Mouse (Mus musculus) heart, postnatal 4 days (tissue): ENCODE results near the gene Foxn3. TPM values are rescaled to one million over a fixed set of nuclear protein-coding genes. Genes with fewer than 3 reads are reported as not detected.

Experiments
- DNase-seq: peaks from one replicate; pipeline ENCODE4 v3.0.0; 2021
- total RNA-seq, 2 experiments: library from RNA; stranded (reverse); gene quantifications; 2 replicates each; pipeline ENCODE4 v1.2.3; 2021

The Foxn3 gene
- total RNA-seq, 2 experiments from 2014 or later: 113 to 131 TPM

DNA sequence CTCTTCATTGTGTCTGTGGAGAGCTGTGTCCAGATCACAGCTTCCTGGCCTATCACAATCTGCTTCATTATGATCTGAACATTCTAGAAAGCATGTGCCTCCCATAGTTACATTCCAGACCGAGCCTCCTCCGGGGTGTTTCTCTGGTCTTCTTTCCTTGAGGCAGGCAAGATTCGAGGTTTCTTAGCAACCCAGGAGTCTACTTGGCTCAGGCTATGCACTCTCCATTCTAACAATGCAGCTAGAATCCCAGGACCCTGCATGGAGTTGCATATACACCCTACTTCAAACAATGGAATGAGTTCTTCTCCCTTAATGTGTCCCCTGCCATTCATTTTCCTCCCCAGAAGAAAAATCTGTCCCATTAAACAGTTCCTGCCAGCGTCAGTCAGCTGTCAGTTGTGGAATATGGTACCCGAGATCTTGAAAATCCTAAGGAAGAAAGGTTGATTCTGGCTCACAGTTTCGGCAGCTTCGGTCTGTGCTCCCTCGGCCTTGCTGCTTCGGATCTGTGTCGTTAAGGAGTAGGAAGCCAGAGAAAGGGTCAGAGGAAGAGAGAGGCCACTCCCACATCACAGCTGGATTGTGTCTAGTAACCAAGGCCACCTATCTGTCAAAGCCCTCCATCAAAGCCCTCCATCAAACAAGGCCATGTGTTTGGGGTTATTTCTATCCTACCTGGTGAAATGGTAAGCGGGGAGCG, 400.6 kb downstream of the Foxn3 start:
- no peak for DNase-seq

DNA sequence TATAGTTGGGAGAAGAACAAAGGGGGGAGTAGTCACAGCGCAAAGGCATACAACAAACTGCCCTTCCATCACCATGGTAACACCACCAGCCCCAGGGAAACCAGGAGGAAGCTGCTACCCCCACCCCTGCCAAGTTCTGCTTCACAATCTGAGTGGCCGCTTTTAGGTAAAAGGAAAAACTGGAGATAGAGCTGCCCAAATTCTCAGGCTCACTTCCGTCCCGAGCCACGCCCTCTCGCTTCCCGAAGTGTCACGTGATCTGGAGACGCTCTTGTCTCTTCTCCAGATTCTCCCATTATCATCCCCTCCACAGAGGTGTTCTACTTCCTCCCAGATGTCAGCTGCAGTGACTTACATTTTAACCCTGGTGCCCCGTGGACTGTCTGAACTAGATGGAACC, 401.2 kb downstream of the Foxn3 start:
- DNase-seq: peak; percentile 21

DNA sequence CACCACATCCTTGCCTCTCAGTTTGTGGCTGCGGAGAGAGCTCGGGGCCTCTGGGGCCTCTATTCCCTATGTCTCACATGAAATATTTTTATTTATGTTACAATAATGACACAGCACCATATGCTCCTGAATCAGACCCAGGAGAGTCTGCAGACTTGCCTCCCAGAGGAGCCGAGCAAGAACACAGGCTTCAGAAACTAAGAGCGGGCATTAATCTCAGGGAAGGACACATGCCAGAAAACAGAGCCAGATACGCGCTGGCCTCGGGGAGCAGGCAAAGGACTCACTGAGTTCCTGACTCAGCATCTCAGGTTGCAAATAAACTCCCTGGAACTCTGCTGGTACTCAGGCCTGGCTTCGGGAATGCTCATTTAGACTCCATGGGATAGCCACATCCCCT, 403.3 kb downstream of the Foxn3 start:
- no peak for DNase-seq

DNA sequence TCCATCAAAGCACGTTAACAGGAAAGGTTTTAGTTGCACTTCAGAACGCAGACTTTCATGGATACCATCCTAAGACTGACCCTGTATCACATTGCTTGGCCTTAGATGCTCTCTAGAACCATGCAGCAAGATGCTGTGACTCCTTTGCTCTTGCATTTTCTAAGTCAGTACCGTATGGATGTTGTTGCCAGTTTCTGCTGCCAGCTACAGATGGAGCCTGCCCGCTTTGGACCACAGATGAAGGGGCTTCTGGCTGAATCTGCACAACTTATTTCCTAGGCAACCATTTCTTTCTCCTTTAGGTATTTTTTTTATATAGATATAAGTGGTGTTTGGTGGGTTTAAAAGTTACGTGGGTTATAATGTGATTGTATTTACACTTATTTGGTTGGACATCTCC, 407.5 kb downstream of the Foxn3 start:
- DNase-seq: no peak

DNA sequence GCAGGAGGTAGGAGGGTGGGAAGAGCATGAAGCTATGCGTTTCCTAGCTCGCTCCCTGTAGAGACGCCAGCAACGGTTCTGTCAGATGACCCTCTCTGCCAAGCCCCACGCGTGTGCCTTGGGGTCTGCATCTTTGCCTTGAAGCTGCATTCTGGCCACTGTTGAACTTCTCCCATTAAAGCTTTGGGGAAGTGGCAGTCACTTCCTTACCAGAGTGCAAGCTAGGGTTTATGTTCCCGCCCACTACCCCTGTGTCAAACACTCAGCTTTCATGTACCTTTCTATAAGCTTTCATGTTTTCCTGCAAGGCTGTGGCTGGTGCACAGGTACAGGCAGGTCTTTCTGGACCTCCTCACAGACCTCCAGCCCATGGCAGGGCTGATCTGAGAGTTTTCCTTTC, 409.2 kb downstream of the Foxn3 start:
- DNase-seq: no peak

DNA sequence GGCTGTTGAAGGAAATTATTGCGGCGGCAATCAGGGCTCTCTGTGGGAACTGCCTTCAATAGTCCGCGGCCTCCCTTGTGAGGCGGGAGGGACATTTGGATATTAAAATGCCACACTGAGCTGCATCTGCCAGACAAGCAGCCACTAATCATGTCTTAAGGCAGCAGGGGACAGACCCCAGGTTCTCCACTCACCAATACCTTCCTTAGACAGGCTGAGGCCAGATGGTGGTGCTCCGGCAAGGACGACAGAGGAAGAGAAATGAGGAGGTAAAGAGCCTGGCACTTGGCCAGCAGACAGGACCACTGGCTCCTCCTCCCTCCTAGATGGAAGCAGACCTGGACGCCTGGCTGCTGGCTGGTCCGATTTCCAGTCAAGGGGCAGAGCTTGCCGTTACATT, 409.7 kb downstream of the Foxn3 start:
- DNase-seq: no peak

DNA sequence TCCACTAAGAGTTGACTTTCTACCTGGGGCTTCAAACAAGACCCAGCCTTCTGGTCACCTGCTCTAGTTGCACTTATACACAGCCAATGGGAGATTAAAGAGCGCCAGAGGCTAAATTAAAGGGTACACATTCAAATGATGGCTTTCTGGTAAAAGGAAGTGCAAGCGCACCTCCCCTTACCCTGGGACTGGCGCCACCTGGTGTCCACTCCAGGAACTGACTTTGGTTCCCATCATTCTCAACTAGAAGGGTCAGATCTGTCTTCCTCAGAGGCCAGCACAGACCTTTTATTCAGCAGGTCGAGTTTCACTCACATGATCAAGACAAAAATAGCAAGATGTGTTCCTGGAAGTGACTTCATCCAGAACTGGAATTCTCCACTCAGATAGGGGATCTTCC, 413.3 kb downstream of the Foxn3 start:
- peak; percentile 69 for DNase-seq

DNA sequence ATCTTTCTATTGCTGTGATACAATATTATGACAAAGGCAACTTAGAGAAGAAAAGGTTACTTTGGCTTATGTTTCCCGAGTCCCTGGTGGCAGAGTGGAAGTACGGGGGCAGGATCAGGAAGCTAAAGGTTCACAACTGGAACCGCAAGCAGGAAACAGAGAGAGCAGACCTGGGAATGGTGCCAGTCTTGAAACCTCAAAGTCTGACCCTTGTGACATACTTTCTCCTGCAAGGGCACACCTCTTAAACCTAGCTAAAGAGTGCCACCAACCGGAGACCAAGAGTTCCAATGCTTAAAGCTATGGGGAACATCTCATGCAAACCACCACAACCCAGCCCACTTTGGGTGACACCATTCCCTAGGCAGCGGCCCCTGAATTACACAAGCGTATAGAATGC, 414.2 kb downstream of the Foxn3 start:
- no peak for DNase-seq
